Mouse (Mus musculus) limb, embryonic 11.5 days (tissue): ENCODE measurements around the gene Six5. TPM values are rescaled to one million over a fixed set of nuclear protein-coding genes. Genes with fewer than 3 reads are reported as not detected.
A peak's percentile ranks its signal among the peaks of the same experiment; 100 is the strongest.

Experiments used
- ATAC-seq: fragments of 200-750 bp; cut with Nextera tagmentation; 2 replicates; pipeline ENCODE4 v1.8.0; 2017; ENCODE audit warnings: low read depth; ENCODE audit not compliant: insufficient number of reproducible peaks, low FRiP score, low TSS enrichment
- DNase-seq: peaks from one replicate; pipeline ENCODE4 v3.0.0-alpha.2; 2015; ENCODE audit warnings: low spot score
- H3K27ac ChIP-seq: fragments of 300-500 bp; sonication (generic); replicated peaks from 2 replicates; pipeline ENCODE4 v1.5.1; 2014; ENCODE audit warnings: low read depth, mild to moderate bottlenecking, low read length
- H3K27me3 ChIP-seq: fragments of 300-500 bp; sonication (generic); 2 replicates; pipeline ENCODE4 v1.6.1; 2014; ENCODE audit warnings: mild to moderate bottlenecking, low read length, mixed read lengths; ENCODE audit not compliant: control insufficient read depth, insufficient read depth
- H3K36me3 ChIP-seq: fragments of 300-500 bp; sonication (generic); 2 replicates; pipeline ENCODE4 v1.6.1; 2014; ENCODE audit warnings: mild to moderate bottlenecking, low read length, moderate library complexity, mixed read lengths; ENCODE audit not compliant: control insufficient read depth, insufficient read depth
- H3K4me1 ChIP-seq: fragments of 300-500 bp; sonication (generic); 2 replicates; pipeline ENCODE4 v1.6.1; 2014; ENCODE audit warnings: low read length, mixed read lengths; ENCODE audit not compliant: control insufficient read depth, insufficient read depth
- H3K4me2 ChIP-seq: fragments of 300-500 bp; sonication (generic); 2 replicates; pipeline ENCODE4 v1.6.1; 2014; ENCODE audit warnings: low read depth, mild to moderate bottlenecking, moderate library complexity; ENCODE audit not compliant: severe bottlenecking
- H3K4me3 ChIP-seq: fragments of 300-500 bp; sonication (generic); 2 replicates; pipeline ENCODE4 v1.5.1; 2014; ENCODE audit warnings: low read depth, low read length
- H3K9ac ChIP-seq: fragments of 300-500 bp; sonication (generic); 2 replicates; pipeline ENCODE4 v1.6.1; 2014; ENCODE audit warnings: mild to moderate bottlenecking, low read length
- H3K9me3 ChIP-seq: fragments of 300-500 bp; sonication (generic); 2 replicates; pipeline ENCODE4 v1.6.1; 2016; ENCODE audit warnings: low read length; ENCODE audit not compliant: control insufficient read depth
- WGBS: fragments of 180-500 bp; shearing (Covaris S2); extraction: QIAGEN DNeasy Blood & Tissue Kit; methylation state at CpG from one replicate; pipeline ENCODE4 v1.1.7; 2014; 5-methylcytosine and 5-hydroxymethylcytosine counted together
- polyA plus RNA-seq: library from polyadenylated mRNA; unstranded; fragments of >200 nt; fragmentation: Nextera tagmentation; extraction: Ambion mirVana; gene quantifications from 2 replicates; pipeline ENCODE4 v1.2.1, GENCODE M21; 2014

Six5 gene
- polyA plus RNA-seq, 1 experiment from 2014 or later: 8.9 TPM

DNA sequence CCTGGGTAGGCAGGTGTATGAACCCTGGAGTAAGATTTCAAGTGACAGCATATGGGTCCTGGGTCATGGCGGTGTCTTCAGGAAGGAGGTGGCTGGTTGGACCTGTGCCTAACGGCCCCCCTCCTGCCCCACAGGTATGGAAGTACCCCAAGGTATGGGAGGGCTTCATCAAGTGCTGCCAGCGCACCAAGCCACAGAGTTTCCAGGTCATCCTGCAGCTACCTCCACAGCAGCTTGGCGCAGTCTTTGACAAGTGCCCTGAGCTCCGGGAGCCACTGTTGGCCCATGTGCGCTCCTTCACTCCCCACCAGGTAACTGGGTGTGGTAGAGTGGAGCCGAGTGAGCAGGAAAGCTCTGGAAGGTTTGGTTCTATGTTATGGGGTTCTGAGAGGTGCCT lies 41.3 kb upstream of the Six5 start:
- Histone ChIP-seq H3K27ac (no peak overlapping the region), H3K4me3 (no peak overlapping the region), H3K9ac (no peak overlapping the region), H3K4me1 (no peaks in the 10 kb centered on the region), H3K36me3 (peaks cover 17% of the 10 kb centered on the region), H3K27me3 (no peaks in the 10 kb centered on the region), H3K9me3 (no peaks in the 10 kb centered on the region; the same call in 1 of the 2 replicates), H3K4me2 (no peak overlapping the region)
- no peak for ATAC-seq
- 89% methylated on average over 7 of the region's 7 CpGs for WGBS
- DNase-seq: no peak

GRCm38 (mm10) chr7:19054047-19054776 lies 40.2 kb upstream of the Six5 start, which contains the start of gene Rsph6a:
TSS of gene Rsph6a (plus strand) at chr7:19054690.
- no peaks in the 10 kb centered on the region; the same call in 1 of the 2 replicates for H3K9me3 ChIP-seq
- H3K9ac ChIP-seq: no peak within 1 kb of the TSS
- no peaks in the 10 kb centered on the region for H3K4me1 ChIP-seq
- peak within 1 kb of the TSS; percentile 12; the same call in 1 of the 2 replicates for H3K4me2 ChIP-seq
- peaks cover 15% of the 10 kb centered on the region for H3K36me3 ChIP-seq
- no peak within 1 kb of the TSS for H3K27ac ChIP-seq
- H3K4me3 ChIP-seq: no peak within 1 kb of the TSS
- H3K27me3 ChIP-seq: no peaks in the 10 kb centered on the region
- WGBS: 26% methylated on average over 33 of the region's 33 CpGs
- peak; percentile 49; the same call in 1 of the 2 replicates for ATAC-seq
- DNase-seq: peak; percentile 86

- ATAC-seq: peak; percentile 23; the same call in 1 of the 2 replicates
- no peaks in the 10 kb centered on the region for H3K27me3 ChIP-seq
- H3K9me3 ChIP-seq: no peaks in the 10 kb centered on the region; the same call in 1 of the 2 replicates
- 72% methylated on average over 9 of the region's 9 CpGs for WGBS
- no peak overlapping the region for H3K27ac ChIP-seq
- H3K4me3 ChIP-seq: no peak overlapping the region
- DNase-seq: no peak
- H3K4me1 ChIP-seq: no peaks in the 10 kb centered on the region
- H3K36me3 ChIP-seq: peaks cover 11% of the 10 kb centered on the region
- no peak overlapping the region for H3K9ac ChIP-seq
- H3K4me2 ChIP-seq: peak overlapping the region; percentile 12; the same call in 1 of the 2 replicates
Measured at GRCm38 (mm10) chr7:19054777-19055076, 39.7 kb upstream of the Six5 start.

DNA sequence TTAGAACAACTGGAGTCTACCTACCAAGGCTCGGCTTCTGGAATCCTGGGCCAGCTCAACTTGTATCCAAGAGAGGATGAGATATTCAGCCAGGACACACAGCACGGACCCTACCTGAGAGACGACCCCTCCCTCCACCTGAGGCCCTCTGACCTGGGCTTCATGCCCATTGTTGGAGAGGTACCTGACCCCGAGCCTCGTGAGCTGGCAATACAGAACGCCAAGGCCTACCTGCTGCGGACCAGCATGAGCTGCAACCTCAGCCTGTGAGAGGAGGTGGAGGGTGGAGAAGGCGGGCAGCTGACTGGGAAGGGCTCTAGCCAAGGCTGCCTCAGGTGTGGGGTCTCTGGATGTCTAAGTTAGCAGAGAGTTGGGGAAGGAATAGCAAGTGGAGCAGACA lies 39.3 kb upstream of the Six5 start:
- no peak overlapping the region for H3K4me2 ChIP-seq
- no peaks in the 10 kb centered on the region; the same call in 1 of the 2 replicates for H3K9me3 ChIP-seq
- H3K4me1 ChIP-seq: no peaks in the 10 kb centered on the region
- no peak overlapping the region for H3K4me3 ChIP-seq
- ATAC-seq: no peak
- peaks cover 11% of the 10 kb centered on the region for H3K36me3 ChIP-seq
- H3K27me3 ChIP-seq: no peaks in the 10 kb centered on the region
- no peak overlapping the region for H3K9ac ChIP-seq
- 88% methylated on average over 8 of the region's 8 CpGs for WGBS
- no peak for DNase-seq
- H3K27ac ChIP-seq: no peak overlapping the region

- WGBS: 88% methylated on average over 10 of the region's 10 CpGs
- H3K4me3 ChIP-seq: no peak overlapping the region
- H3K27me3 ChIP-seq: no peaks in the 10 kb centered on the region
- peaks cover 2% of the 10 kb centered on the region; the same call in 1 of the 2 replicates for H3K36me3 ChIP-seq
- H3K27ac ChIP-seq: no peak overlapping the region
- ATAC-seq (no peak), DNase-seq (no peak)
- no peak overlapping the region for H3K4me2 ChIP-seq
- no peak overlapping the region for H3K9ac ChIP-seq
- H3K9me3 ChIP-seq: no peaks in the 10 kb centered on the region; the same call in 1 of the 2 replicates
- no peaks in the 10 kb centered on the region for H3K4me1 ChIP-seq
Measured at GRCm38 (mm10) chr7:19057405-19057804, 37.0 kb upstream of the Six5 start.

GRCm38 (mm10) chr7:19065896-19066295 lies 28.5 kb upstream of the Six5 start:
- Histone ChIP-seq H3K27me3 (peaks cover 36% of the 10 kb centered on the region), H3K36me3 (no peaks in the 10 kb centered on the region), H3K27ac (no peak overlapping the region), H3K4me1 (no peaks in the 10 kb centered on the region), H3K4me3 (peak overlapping the region; percentile 14; the same call in 1 of the 2 replicates), H3K4me2 (0 out of 2 replicates have a peak overlapping the region, but pooled peaks have one; percentile 12), H3K9me3 (peaks cover 5% of the 10 kb centered on the region), H3K9ac (no peak overlapping the region)
- ATAC-seq: no peak
- WGBS: 48% methylated on average over 13 of the region's 13 CpGs
- no peak for DNase-seq

- WGBS: 42% methylated on average over 14 of the region's 14 CpGs
- Histone ChIP-seq H3K36me3 (no peaks in the 10 kb centered on the region), H3K9ac (no peak overlapping the region), H3K4me3 (no peak overlapping the region), H3K4me2 (no peak overlapping the region), H3K9me3 (peaks cover 5% of the 10 kb centered on the region), H3K27ac (no peak overlapping the region), H3K27me3 (peaks cover 36% of the 10 kb centered on the region), H3K4me1 (no peaks in the 10 kb centered on the region)
- no peak for ATAC-seq
- no peak for DNase-seq
Measured at GRCm38 (mm10) chr7:19067063-19067462, 27.3 kb upstream of the Six5 start.

DNA sequence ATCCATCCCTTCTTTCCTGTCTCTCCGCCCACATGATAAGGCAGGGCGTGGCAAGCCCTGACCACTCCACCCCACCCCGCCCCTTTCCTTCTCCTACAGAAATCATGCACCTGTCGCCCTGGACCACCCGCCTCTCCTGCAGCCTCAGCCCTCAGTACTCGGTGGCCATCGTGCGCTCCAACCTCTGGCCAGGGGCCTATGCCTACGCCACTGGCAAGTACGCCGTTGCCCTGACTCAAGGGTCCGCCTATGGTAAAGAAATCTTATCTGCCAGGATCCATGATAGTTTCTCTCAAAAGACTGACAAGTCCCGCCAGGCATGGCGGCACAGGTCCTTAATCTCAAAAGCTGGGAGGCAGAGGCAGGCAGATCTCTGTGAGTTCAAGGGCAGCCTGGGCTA lies 26.5 kb upstream of the Six5 start:
- Histone ChIP-seq H3K4me2 (no peak overlapping the region), H3K4me3 (no peak overlapping the region), H3K27ac (no peak overlapping the region), H3K27me3 (peaks cover 36% of the 10 kb centered on the region), H3K36me3 (no peaks in the 10 kb centered on the region), H3K9me3 (peaks cover 5% of the 10 kb centered on the region), H3K9ac (no peak overlapping the region), H3K4me1 (no peaks in the 10 kb centered on the region)
- DNase-seq (no peak), ATAC-seq (no peak)
- 61% methylated on average over 13 of the region's 14 CpGs for WGBS
